ENCODE assay signal across 31 mouse cellular contexts in the genomic region with DNA sequence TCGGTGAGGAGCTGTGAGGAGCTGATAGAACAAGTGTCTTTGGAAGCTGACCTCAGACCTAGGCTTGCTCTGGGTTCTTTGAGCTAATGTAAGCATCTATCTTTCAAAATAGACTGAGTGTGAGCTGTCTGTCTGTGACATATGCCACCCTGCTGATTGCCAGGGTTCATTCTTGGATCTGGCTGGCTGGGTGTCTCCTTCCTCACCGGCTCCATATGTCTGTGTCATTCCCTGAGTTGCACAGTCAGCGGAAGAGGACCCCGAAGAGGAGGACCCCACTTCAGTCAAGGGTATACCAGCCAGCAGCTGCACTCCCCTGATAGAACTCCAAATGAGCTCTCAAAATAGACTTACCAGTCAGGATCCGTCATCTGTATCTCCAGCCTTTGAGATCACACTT. TPM values are rescaled to one million over a fixed set of nuclear protein-coding genes. Genes with fewer than 3 reads are reported as not detected.
DNase-seq lines count a peak whose midpoint lies in the region; ATAC-seq and TF ChIP-seq lines count a peak whose summit lies in the region.
"Had no signal": no experiment of that assay in that cellular context is flagged by ENCODE, and none has a peak within 500 bp of the region (broad histone marks: within the 10 kb centered on the region; RNA-seq: fewer than 3 reads in every experiment).

No protein-coding gene starts in this region.

- H3K27ac ChIP-seq in gastrocnemius, adult 2 months, result peak overlapping the region; percentile 94
- H3K27ac ChIP-seq in heart, embryonic 13.5 days (replicated peaks), result peak overlapping the region; percentile 24; the same call in 1 of the 2 replicates
- H3K27ac ChIP-seq in liver, embryonic 11.5 days (ENCODE audit: low read depth, low read length), result no peak overlapping the region
- H3K27ac ChIP-seq in liver, embryonic 12.5 days, result no peak overlapping the region
- H3K27ac ChIP-seq: embryonic facial prominence, embryonic 13.5 days; forebrain, embryonic 12.5 days; midbrain, embryonic 13.5 days; neural tube, embryonic 13.5 days had no signal

- no peak for TF ChIP-seq CTCF in gastrocnemius, adult 2 months (IDR thresholded peaks at IDR 0.05)

- no peak overlapping the region for H3K9ac ChIP-seq in heart, embryonic 13.5 days
- H3K9ac ChIP-seq in liver, embryonic 11.5 days (ENCODE audit: low read depth, low read length), result no peak overlapping the region
- no peak overlapping the region for H3K9ac ChIP-seq in liver, embryonic 12.5 days
- H3K9ac ChIP-seq: embryonic facial prominence, embryonic 13.5 days; forebrain, embryonic 12.5 days; midbrain, embryonic 13.5 days; neural tube, embryonic 13.5 days had no signal

- peak overlapping the region; percentile 34; the same call in 1 of the 2 replicates for H3K4me3 ChIP-seq in gastrocnemius, adult 2 months
- no peak overlapping the region for H3K4me3 ChIP-seq in heart, embryonic 13.5 days
- H3K4me3 ChIP-seq in liver, embryonic 11.5 days (ENCODE audit: low read depth, low read length), result no peak overlapping the region
- no peak overlapping the region for H3K4me3 ChIP-seq in liver, embryonic 12.5 days
- H3K4me3 ChIP-seq: embryonic facial prominence, embryonic 13.5 days; erythroblast, embryonic 14.5 days; forebrain, embryonic 12.5 days; midbrain, embryonic 13.5 days; neural tube, embryonic 13.5 days had no signal

- WGBS in heart, embryonic 13.5 days, result 42% methylated on average over 5 of the region's 5 CpGs
- 78% methylated on average over 5 of the region's 5 CpGs for WGBS in liver, embryonic 11.5 days
- WGBS in liver, embryonic 12.5 days (ENCODE audit: insufficient replicate concordance), result 65% methylated on average over 5 of the region's 5 CpGs

- H3K4me1 ChIP-seq in heart, embryonic 13.5 days, result peaks cover 26% of the 10 kb centered on the region
- H3K4me1 ChIP-seq in liver, embryonic 11.5 days (replicated peaks; ENCODE audit: control insufficient read depth, insufficient read depth, low read length), result no peaks in the 10 kb centered on the region
- no peaks in the 10 kb centered on the region for H3K4me1 ChIP-seq in liver, embryonic 12.5 days
- H3K4me1 ChIP-seq: embryonic facial prominence, embryonic 13.5 days; forebrain, embryonic 12.5 days; midbrain, embryonic 13.5 days; neural tube, embryonic 13.5 days had no signal

- no peak overlapping the region for H3K4me2 ChIP-seq in heart, embryonic 13.5 days
- H3K4me2 ChIP-seq in liver, embryonic 11.5 days, result no peak overlapping the region
- H3K4me2 ChIP-seq in liver, embryonic 12.5 days, result no peak overlapping the region
- H3K4me2 ChIP-seq: embryonic facial prominence, embryonic 13.5 days; forebrain, embryonic 12.5 days; midbrain, embryonic 13.5 days; neural tube, embryonic 13.5 days had no signal

- ATAC-seq in heart, embryonic 13.5 days (ENCODE audit: extremely low read depth, insufficient number of reproducible peaks, low FRiP score, low TSS enrichment), result no peak
- ATAC-seq in liver, embryonic 11.5 days (replicated peaks; ENCODE audit: low FRiP score), result peak; percentile 39; the same call in 1 of the 2 replicates
- no peak for ATAC-seq in liver, embryonic 12.5 days
- no peak for ATAC-seq in granulocyte monocyte progenitor cell, adult 5-6 weeks (replicated peaks; ENCODE audit: poor library complexity, severe bottlenecking)
- ATAC-seq: CD4-positive, CD25-positive, alpha-beta regulatory T cell, adult 4 months; hindbrain, embryonic 16.5 days; lung, postnatal 0 days; midbrain, embryonic 13.5 days had no signal

- intact Hi-C loops in gastrocnemius, adult 2 months (cut with DNase I), result no loop called here
- intact Hi-C loops in heart, postnatal 10 days (cut with DNase I), result no loop called here

- no peaks in the 10 kb centered on the region for H3K27me3 ChIP-seq in heart, embryonic 13.5 days (replicated peaks)
- no peaks in the 10 kb centered on the region for H3K27me3 ChIP-seq in liver, embryonic 11.5 days (replicated peaks; ENCODE audit: control insufficient read depth, insufficient read depth, low read length)
- H3K27me3 ChIP-seq in liver, embryonic 12.5 days (replicated peaks), result no peaks in the 10 kb centered on the region
- H3K27me3 ChIP-seq: embryonic facial prominence, embryonic 13.5 days; forebrain, embryonic 12.5 days; midbrain, embryonic 13.5 days; neural tube, embryonic 13.5 days had no signal

- no peaks in the 10 kb centered on the region for H3K36me3 ChIP-seq in heart, embryonic 13.5 days
- no peaks in the 10 kb centered on the region for H3K36me3 ChIP-seq in liver, embryonic 11.5 days (ENCODE audit: control insufficient read depth, insufficient read depth, low read length)
- no peaks in the 10 kb centered on the region for H3K36me3 ChIP-seq in liver, embryonic 12.5 days
- H3K36me3 ChIP-seq: embryonic facial prominence, embryonic 13.5 days; forebrain, embryonic 12.5 days; midbrain, embryonic 13.5 days; neural tube, embryonic 13.5 days had no signal

- no peaks in the 10 kb centered on the region for H3K9me3 ChIP-seq in heart, embryonic 13.5 days
- H3K9me3 ChIP-seq in liver, embryonic 11.5 days (ENCODE audit: control insufficient read depth, low read length), result no peaks in the 10 kb centered on the region
- no peaks in the 10 kb centered on the region for H3K9me3 ChIP-seq in liver, embryonic 12.5 days (replicated peaks)
- H3K9me3 ChIP-seq: embryonic facial prominence, embryonic 13.5 days; forebrain, embryonic 12.5 days; midbrain, embryonic 13.5 days; neural tube, embryonic 13.5 days had no signal

- peak; percentile 78 for DNase-seq in gastrocnemius, adult 2 months
- no peak for DNase-seq in gastrocnemius, postnatal 10 days
- no peak for DNase-seq in heart, postnatal 10 days
- DNase-seq in liver, embryonic 11.5 days (ENCODE audit: low spot score), result no peak
- DNase-seq in gastrocnemius, postnatal 25 days, result peak; percentile 59
- DNase-seq: adrenal gland, postnatal 14 days; cerebellum, adult 11-12 months; cerebellum, adult 9-11 months; embryo, embryonic 11 days; kidney, adult 18-20 months; kidney, postnatal 36 days; left cerebral cortex, postnatal 4 days; lung, adult 18-20 months; lung, postnatal 4 days; right cerebral cortex, postnatal 4 days had no signal

RNA-seq across cellular contexts. Expression of a gene that starts 8.9 kb away (rescaled TPM):
- total RNA-seq in gastrocnemius, adult 2 months (2021), result 1,000 to 10,000 TPM; 1,020 to 1,179 TPM
- 100 to 1,000 TPM; 548 to 639 TPM for total RNA-seq in gastrocnemius, postnatal 10 days (2021)
- 0.09 and 0.16 TPM in 2 replicates for polyA plus RNA-seq in heart, embryonic 13.5 days (2015; fragmentation: Nextera tagmentation; extraction: Ambion mirVana)
- not detected for total RNA-seq in heart, postnatal 10 days (2021)
- 0.40 and 0.53 TPM in 2 replicates for polyA plus RNA-seq in liver, embryonic 11.5 days (2014; fragmentation: Nextera tagmentation; extraction: Ambion mirVana)
- polyA plus RNA-seq in liver, embryonic 12.5 days (2016; fragmentation: Nextera tagmentation; extraction: Ambion mirVana), result 0.12 and 0.13 TPM in 2 replicates
- total RNA-seq in gastrocnemius, postnatal 25 days (2021), result 1,000 to 10,000 TPM in 1 of 2 experiments, 100 to 1,000 TPM in 1; 892 to 1,174 TPM
- total RNA-seq in granulocyte monocyte progenitor cell, adult 5-6 weeks (2014; fragmentation: Nextera tagmentation), result not detected in 2 replicates
- total RNA-seq in granulocyte monocyte progenitor cell, adult 5-6 weeks (2017), result not detected in 2 replicates
- total RNA-seq: adrenal gland, postnatal 14 days; layer of hippocampus, postnatal 36 days; left cerebral cortex, postnatal 4 days; megakaryocyte-erythroid progenitor cell, adult 5-6 weeks had no signal
- polyA plus RNA-seq: erythroblast, embryonic 14.5 days; forebrain, embryonic 12.5 days; hindbrain, embryonic 16.5 days; intestine, embryonic 14.5 days; liver, adult 2 months; midbrain, embryonic 13.5 days; neural tube, embryonic 13.5 days; stomach, embryonic 14.5 days had no signal

RNA-seq across cellular contexts. Expression of a gene that starts 19.6 kb away (rescaled TPM):
- 1 to 10 TPM; 2.3 to 2.5 TPM for total RNA-seq in gastrocnemius, adult 2 months (2021)
- 1 to 10 TPM; 5.9 to 8.6 TPM for total RNA-seq in gastrocnemius, postnatal 10 days (2021)
- 3.0 and 3.7 TPM in 2 replicates for polyA plus RNA-seq in heart, embryonic 13.5 days (2015; fragmentation: Nextera tagmentation; extraction: Ambion mirVana)
- 1 to 10 TPM; 3.7 to 4.0 TPM for total RNA-seq in heart, postnatal 10 days (2021)
- 8.2 and 8.8 TPM in 2 replicates for polyA plus RNA-seq in liver, embryonic 11.5 days (2014; fragmentation: Nextera tagmentation; extraction: Ambion mirVana)
- polyA plus RNA-seq in liver, embryonic 12.5 days (2016; fragmentation: Nextera tagmentation; extraction: Ambion mirVana), result 13.0 and 13.1 TPM in 2 replicates
- total RNA-seq in gastrocnemius, postnatal 25 days (2021), result 1 to 10 TPM; 1.6 to 2.4 TPM
- 0.94 and 4.1 TPM in 2 replicates for total RNA-seq in granulocyte monocyte progenitor cell, adult 5-6 weeks (2014; fragmentation: Nextera tagmentation)
- 0.82 and 1.5 TPM in 2 replicates for total RNA-seq in granulocyte monocyte progenitor cell, adult 5-6 weeks (2017)

RNA-seq across cellular contexts. Expression of a gene that starts 24.7 kb away (rescaled TPM):
- 10 to 100 TPM; 50.1 to 53.5 TPM for total RNA-seq in gastrocnemius, adult 2 months (2021)
- 10 to 100 TPM; 94.1 to 96.3 TPM for total RNA-seq in gastrocnemius, postnatal 10 days (2021)
- 82.4 and 83.1 TPM in 2 replicates for polyA plus RNA-seq in heart, embryonic 13.5 days (2015; fragmentation: Nextera tagmentation; extraction: Ambion mirVana)
- total RNA-seq in heart, postnatal 10 days (2021), result 100 to 1,000 TPM; 103 to 105 TPM
- polyA plus RNA-seq in liver, embryonic 11.5 days (2014; fragmentation: Nextera tagmentation; extraction: Ambion mirVana), result 102 and 112 TPM in 2 replicates
- polyA plus RNA-seq in liver, embryonic 12.5 days (2016; fragmentation: Nextera tagmentation; extraction: Ambion mirVana), result 59.4 and 61.5 TPM in 2 replicates
- 10 to 100 TPM; 46.3 to 53.7 TPM for total RNA-seq in gastrocnemius, postnatal 25 days (2021)
- total RNA-seq in granulocyte monocyte progenitor cell, adult 5-6 weeks (2014; fragmentation: Nextera tagmentation), result 55.9 and 90.5 TPM in 2 replicates
- 69.0 and 97.7 TPM in 2 replicates for total RNA-seq in granulocyte monocyte progenitor cell, adult 5-6 weeks (2017)

Comparison
In these comparisons a context has a peak if more than half of its experiments do, and no peak if none do; other contexts are left out.
1. DNase-seq: peak in gastrocnemius, adult 2 months (single experiment) and gastrocnemius, postnatal 25 days (single experiment); none in gastrocnemius, postnatal 10 days (single experiment), heart, postnatal 10 days (0 of 2) and liver, embryonic 11.5 days (single experiment).
2. H3K27ac ChIP-seq: peak in gastrocnemius, adult 2 months (single experiment) and heart, embryonic 13.5 days (single experiment); none in liver, embryonic 11.5 days (single experiment) and liver, embryonic 12.5 days (single experiment).
3. RNA of a gene that starts 8.9 kb away (total RNA-seq): 1,020 to 1,179 TPM in gastrocnemius, adult 2 months, 892 to 1,174 TPM in gastrocnemius, postnatal 25 days and 548 to 639 TPM in gastrocnemius, postnatal 10 days; not detected in heart, postnatal 10 days and not detected in granulocyte monocyte progenitor cell, adult 5-6 weeks; every median in the first group is over 100 times any median in the second.